Mouse (Mus musculus): ENCODE measurements at regions not wholly inside any gene's neighbourhood (a gene's known extent, or its start where the extent isn't known, plus 50 kb on each side); places are given as distances from the start of the nearest gene placed in this dataset.
A peak's percentile ranks its signal among the peaks of the same experiment; 100 is the strongest.

GRCm38 (mm10) chr9:116332485-116333118 is 157.4 kb upstream of the Tgfbr2 start:
- DNase-seq (ENCODE audit: low read depth, low spot score): no peak

- DNase-seq (ENCODE audit: low read depth, low spot score): no peak
These were observed 156.2 kb upstream of the Tgfbr2 start for GRCm38 (mm10) chr9:116331406-116331805.

- no peak for DNase-seq (ENCODE audit: low read depth, low spot score)
These were observed 155.6 kb upstream of the Tgfbr2 start for GRCm38 (mm10) chr9:116330796-116331195.

GRCm38 (mm10) chr9:116329147-116329546 is 154.0 kb upstream of the Tgfbr2 start:
- DNase-seq (ENCODE audit: low read depth, low spot score): no peak

GRCm38 (mm10) chr9:116328201-116328600 is 153.0 kb upstream of the Tgfbr2 start:
- DNase-seq (ENCODE audit: low read depth, low spot score): no peak

GRCm38 (mm10) chr9:116327080-116327479 is 151.9 kb upstream of the Tgfbr2 start:
- DNase-seq (ENCODE audit: low read depth, low spot score): no peak

- no peak for DNase-seq (ENCODE audit: low read depth, low spot score)
These were observed 149.8 kb upstream of the Tgfbr2 start for GRCm38 (mm10) chr9:116324971-116325370.

GRCm38 (mm10) chr9:116323871-116324721 is 148.9 kb upstream of the Tgfbr2 start:
- no peak for DNase-seq (ENCODE audit: low read depth, low spot score)

- DNase-seq (ENCODE audit: low read depth, low spot score): no peak
These were observed 146.7 kb upstream of the Tgfbr2 start for GRCm38 (mm10) chr9:116321908-116322307.

- peak; percentile 40 for DNase-seq (ENCODE audit: low read depth, low spot score)
These were observed 144.3 kb upstream of the Tgfbr2 start for GRCm38 (mm10) chr9:116319421-116319820.

GRCm38 (mm10) chr9:116316582-116317095 is 141.5 kb upstream of the Tgfbr2 start:
- peak; percentile 56 for DNase-seq (ENCODE audit: low read depth, low spot score)

- DNase-seq (ENCODE audit: low read depth, low spot score): no peak
These were observed 139.6 kb upstream of the Tgfbr2 start for GRCm38 (mm10) chr9:116314803-116315202.

- DNase-seq (ENCODE audit: low read depth, low spot score): peak; percentile 33
These were observed 139.0 kb upstream of the Tgfbr2 start for GRCm38 (mm10) chr9:116313932-116314790.

GRCm38 (mm10) chr9:116311364-116311763 is 136.2 kb upstream of the Tgfbr2 start:
- no peak for DNase-seq (ENCODE audit: low read depth, low spot score)

GRCm38 (mm10) chr9:116301602-116302001 is 126.4 kb upstream of the Tgfbr2 start:
- no peak for DNase-seq (ENCODE audit: low read depth, low spot score)

- no peak for DNase-seq (ENCODE audit: low read depth, low spot score)
These were observed 123.6 kb upstream of the Tgfbr2 start for GRCm38 (mm10) chr9:116298791-116299190.

- no peak for DNase-seq (ENCODE audit: low read depth, low spot score)
These were observed 121.2 kb upstream of the Tgfbr2 start for GRCm38 (mm10) chr9:116296349-116296748.

- no peak for DNase-seq (ENCODE audit: low read depth, low spot score)
These were observed 118.9 kb upstream of the Tgfbr2 start for GRCm38 (mm10) chr9:116294073-116294472.

- DNase-seq (ENCODE audit: low read depth, low spot score): peak; percentile 33
These were observed 118.0 kb upstream of the Tgfbr2 start for GRCm38 (mm10) chr9:116293110-116293509.

GRCm38 (mm10) chr9:116291624-116292023 is 116.5 kb upstream of the Tgfbr2 start:
- DNase-seq (ENCODE audit: low read depth, low spot score): no peak

- no peak for DNase-seq (ENCODE audit: low read depth, low spot score)
These were observed 115.7 kb upstream of the Tgfbr2 start for GRCm38 (mm10) chr9:116290896-116291295.

Measured in ZHBTc4 (cell line).